Mouse (Mus musculus) liver (tissue): ENCODE measurements around the gene Arhgap17.

ENCODE experiments used
- DNase-seq: peaks from one replicate; pipeline ENCODE4 v3.0.0-alpha.2; 2020; ENCODE audit warnings: mixed read lengths

The Arhgap17 gene

DNA sequence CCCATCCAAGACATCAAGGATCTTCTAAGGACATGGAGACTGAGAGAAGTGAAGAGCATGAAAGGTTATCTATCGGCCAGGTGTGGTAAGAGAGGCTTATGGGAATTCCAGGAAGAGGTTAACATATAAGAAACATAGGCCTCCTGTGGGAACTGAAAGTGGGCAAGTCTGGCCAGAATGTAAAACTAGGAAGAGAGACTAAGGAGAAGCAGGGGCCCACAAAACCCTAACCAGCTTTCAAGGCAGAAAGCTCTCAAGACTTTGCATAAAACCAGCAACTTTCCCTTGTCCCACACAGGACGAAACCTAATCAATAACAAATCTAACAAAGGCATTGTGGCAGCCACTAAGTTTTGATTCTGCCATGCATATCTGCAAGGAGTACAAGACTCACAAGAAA, 1.5 kb downstream of the Arhgap17 start:
- DNase-seq = no peak

DNA sequence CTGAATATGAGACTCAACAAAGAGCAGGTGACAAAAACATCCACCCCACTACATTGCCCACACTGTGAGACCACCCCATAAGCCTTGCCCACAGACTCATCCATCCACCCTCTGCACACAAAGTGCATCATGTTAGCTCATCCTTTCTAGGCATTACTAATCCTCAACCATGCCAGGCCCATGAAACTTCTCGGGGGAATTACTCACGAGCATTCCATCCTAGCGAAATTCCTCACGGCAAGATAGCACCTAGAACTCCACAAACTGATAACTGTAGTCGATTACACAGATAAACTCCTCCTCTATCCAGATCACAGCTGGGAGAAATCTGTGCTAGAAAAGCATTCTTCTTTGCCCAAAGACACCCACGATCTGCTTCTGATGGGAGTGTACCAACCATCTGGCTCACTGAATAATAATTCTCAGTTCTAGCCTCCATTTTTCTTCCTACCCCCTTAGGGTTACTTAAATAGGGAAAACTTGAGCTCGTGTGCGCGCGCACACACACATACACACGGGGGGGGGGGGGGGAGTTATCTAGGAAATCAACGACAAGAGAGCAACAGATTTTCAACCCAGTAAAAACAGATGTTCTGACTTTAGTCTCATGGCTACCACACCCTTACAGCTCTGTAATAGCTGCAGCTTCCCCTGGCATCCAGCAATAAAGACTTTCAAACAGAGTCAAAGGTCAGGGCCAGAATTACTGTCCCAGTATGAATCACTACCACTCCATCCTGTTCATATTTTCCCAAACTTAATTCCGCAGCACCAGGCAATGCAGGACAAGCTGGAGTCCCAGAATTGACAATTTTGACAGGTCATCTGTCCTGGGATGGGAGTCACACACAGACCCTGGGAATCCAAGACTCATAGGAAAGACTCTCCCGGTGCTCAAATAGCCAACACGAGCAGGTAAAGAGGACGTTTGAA, 2.2 kb downstream of the Arhgap17 start:
- DNase-seq = no peak

DNA sequence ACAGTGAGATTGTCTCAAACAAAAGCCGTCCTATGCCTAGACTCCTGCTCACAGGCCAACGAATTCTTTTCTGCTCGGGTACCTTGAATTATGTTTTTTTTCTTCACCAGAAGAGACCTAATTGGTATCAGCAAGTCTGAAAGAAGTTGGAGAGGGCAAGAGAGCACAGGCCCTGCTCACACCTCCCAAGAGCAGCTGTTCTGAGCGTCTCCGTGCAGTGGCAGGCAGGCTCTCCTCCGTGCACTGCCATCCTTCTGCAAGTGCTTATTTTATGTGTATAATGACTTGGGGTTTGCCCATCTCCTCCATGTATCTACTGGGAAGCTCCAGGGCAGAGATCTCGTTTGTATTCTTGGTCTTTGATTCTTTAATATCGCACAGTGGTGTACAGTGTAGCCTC, 2.9 kb downstream of the Arhgap17 start:
- no peak for DNase-seq

DNA sequence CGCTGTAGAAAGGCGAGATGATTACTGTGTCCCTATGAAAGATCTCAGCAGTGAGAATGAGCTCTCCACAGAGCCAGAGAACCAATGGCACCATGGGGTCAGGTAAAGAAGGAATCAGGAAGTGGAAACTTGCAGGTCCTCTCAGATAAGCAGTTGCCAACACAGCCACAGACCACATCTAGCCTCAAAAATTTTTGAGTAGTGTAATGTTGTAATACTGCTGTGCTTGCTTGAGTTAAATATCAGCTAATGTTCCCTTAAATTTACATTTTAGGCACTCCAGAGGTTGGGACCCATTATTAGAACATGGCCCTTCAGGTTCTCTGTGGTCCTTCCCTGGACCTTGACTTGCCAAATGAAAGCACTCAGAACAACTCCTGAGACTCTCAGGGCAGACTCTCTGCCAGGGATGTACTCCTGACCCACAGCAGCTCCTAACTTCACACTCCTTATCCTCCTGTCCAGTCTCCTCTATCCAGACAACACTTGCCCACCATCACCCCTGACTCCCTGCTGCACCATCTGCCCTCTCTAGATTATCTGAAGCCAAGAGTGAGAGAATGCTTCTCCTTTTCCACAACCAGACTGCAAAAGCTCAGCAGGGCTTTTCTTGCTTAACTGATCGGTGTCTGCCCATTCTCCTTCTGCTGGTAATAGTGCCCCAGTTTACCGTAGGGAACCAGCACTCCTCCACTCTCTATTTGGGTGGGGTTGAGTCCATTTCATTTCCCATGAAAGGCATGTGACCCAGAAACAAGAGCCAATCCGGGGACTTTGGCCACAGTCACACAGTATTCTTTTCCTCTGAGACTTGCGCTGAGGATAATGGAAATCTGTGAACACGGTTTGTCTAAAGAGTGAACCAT, 3.6 kb downstream of the Arhgap17 start:
- peak; percentile 56 for DNase-seq

DNA sequence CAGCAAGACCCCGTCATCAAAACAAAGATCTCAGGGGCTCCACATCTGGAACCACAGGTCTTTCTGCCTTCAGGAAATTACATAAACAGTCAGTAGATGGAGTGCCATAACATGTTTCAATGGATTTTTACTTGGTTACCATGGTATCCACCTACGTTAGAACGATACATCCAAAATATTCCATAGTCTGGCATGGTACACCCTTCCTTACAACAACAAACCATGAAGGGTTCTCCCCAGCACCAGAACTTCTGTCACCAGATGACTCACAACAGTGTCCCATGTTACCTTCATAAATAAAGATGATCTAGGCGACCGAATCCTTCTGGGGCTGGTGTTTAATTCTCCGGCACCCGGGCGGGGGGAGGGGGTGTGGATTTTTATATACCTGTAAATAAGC, 5.7 kb downstream of the Arhgap17 start:
- no peak for DNase-seq

DNA sequence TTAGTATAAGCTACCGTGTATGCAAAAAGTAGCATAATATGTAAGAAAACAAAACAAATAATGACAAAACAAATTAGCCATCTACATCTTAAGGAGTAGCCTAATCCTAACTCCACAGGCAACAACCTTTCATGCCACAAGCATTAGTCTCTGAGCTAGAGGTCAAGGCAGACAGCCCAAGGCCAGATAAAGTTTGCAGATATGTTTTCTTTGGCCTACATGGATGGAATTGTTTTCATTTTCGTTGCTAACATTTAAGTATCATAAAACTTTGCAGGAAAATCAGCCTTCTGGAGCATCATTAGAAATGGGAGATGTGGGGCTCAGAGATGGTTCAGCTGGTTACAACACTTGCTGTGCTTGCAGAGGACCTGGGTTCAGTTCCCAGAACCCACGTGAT, 6.9 kb downstream of the Arhgap17 start:
- no peak for DNase-seq

DNA sequence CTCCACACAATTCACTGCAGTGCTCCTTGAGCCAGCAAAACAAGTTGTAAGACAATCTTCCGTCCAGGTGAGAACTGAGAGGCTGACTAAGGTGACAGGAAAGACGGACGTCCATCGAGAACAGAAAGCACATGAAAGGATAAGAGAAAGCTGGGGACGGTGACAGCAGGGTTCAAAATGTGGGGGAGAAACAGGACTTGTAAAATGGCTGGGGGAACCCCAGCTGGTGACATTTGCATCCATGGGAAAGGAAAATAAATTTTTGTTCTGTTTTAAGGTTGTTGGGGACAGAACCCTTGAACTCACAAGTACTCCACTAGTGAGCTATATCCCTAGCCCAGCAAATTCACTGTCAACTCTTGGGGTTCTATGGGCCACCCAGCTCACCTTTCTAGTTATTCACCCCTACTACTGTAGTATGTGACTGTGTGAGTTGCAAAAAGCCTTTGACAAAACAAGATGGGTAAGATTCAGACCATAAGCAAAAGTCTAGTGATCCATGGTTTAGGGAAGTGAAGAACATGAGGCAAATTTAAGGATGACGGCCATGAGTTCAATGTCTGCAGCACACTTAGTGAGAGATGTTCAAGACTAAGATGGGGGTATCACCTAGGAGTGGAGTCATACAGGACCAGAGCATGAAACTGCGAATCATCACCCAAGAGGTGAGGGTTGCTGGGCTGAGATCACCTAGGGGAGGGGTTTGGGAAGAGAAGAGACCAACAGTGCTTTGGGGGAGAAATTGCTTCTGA, 8.3 kb downstream of the Arhgap17 start:
- DNase-seq = no peak

DNA sequence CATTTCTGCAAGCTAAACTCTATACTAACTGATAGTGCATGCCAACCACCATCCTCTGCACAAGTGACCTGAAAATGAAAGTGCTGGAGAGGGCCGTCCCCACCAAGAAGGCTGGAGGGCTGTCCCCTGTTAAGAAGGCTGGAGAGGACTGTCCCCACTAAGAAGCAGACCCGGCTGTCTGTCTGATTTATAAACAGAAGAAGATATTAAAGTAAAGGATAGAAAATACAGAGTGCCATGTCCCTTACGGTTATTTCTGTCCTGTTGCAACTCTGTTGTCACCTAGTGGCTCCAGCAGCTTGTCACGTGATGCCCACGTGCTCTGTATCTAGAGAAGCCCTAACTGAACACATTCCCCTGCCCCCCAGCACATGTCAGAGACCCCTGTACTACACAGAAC, 9.5 kb downstream of the Arhgap17 start:
- DNase-seq = no peak

DNA sequence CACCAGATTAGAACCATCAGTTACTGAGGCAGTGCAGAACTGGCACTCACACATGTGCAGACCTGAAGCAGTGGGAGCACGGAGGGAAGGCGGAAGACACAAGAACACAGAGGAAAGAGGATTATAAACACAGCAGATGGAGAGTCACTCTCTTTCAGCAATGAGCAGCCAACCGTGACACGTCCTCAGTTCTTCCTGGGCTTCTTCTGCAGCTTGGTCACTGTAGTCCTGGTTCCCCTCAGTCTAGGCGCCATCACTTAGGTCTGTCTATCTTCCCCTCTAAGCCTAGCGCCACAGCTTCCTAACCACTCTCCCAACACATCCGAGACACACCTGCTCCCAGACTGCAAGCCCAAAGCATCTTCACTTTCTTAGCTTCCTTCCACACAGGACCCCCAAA, 10.6 kb downstream of the Arhgap17 start:
- no peak for DNase-seq

DNA sequence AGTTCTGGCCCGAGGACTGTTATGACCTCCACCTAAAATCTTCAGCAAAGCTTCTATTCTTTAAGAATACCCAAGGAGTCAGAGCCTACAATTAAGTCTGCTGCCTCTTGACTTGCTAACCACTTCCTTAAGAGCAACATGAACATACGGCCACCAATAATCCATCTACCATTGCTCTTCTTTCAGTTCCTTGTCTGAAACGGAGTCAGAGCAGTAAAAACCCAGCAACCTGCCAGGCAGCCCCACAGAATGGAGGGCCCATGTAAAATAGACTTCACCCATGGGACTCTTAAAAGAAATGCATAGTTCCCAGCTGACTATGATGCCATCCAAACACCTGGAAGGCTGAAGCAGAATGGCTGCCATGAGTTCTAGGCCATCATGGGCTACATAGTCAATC, 13.6 kb downstream of the Arhgap17 start:
- DNase-seq = no peak

DNA sequence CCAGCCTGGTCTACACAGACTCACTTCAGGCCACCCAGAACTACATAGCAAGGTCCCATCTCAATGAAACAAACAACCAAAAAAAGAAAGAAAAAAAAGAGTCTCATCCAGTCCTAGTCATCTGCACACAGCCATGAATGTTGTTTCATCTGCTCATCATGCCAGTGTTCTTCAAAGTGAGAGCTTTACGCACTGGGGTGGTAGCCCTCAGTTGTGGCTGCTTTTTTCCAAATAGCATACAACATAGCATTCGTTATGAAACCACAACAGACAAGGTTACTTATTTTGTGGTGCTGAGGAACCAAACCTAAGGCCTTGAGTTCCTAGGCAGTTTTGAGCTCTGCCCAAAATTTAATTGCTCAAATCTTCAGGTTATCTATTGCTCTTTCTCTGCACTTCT, 14.9 kb downstream of the Arhgap17 start:
- DNase-seq = no peak

DNA sequence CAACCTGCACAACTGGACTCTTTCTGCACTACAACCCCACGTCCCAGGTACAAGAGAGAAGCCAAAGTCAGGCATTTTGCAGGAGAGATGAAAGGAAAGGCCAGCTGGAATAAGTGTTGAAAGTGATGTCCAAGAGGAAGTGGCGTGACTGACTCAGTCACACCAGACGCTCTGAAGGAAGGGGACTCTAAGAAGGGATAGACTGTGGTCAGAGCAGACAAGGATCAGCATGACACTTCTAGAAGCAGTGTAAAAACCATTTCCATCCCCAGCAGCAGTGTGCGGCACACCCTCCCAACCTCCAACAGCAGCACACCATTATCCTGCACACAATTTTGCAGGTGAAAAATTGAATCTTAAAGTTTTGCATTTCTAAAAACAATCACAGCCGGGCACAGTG, 15.3 kb downstream of the Arhgap17 start:
- no peak for DNase-seq

DNA sequence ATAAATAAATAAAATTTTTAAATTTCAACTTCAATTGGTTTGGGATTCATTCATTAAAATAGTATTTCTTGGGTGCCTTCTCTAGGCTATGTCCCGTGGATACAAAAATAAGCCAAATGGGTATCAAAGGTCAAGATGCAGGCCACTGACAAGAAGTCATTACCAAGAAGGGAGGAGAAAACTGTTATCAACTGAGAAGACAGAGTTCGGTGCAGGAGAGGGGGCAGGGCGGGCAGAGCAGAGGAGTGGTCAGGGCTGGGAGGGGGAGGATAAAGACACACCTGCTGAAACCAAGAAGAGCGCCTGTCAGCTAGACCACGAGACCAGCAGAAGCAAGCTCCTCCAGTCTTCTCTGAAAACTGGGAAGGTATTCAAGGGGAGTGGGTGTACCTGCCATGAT, 15.8 kb downstream of the Arhgap17 start:
- DNase-seq = peak; percentile 89

DNA sequence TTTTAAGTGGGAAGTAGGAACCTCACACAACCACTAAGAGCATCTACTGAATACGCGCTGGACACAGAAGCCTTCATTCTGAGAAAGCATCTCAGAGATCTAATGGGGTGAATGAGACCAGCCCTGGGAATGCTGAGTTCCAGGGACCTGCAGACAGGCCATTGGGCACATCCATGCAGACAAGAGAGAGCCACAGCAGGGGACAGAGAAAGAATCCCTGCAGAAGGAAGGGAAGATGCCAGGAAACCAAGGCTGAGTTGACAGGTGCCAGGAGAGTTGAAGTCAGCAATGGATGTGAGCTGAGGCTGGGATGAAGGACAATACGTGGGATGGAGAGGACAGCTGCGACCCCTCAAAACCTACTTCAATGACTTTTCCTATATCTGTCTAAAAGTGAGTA, 16.6 kb downstream of the Arhgap17 start:
- DNase-seq = no peak

DNA sequence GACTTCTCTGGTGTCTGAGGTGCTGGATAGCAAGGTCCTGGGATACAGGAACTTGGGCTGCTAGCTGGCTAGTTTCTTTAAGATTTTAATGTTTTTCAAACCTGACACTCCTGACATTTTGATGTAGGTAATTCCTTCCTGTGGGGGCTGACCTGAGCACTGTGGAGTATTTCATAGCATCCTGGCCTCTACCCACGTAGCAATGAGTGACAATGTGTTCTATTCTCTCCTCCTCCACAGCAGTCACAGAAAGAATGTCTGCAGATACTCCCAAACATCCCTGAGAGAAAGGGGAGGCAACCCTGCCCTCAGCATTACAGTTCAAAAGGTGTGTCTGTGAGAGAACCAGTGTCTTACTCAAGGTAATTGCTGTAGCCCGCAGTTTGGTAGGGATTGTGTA, 19.5 kb downstream of the Arhgap17 start:
- no peak for DNase-seq

DNA sequence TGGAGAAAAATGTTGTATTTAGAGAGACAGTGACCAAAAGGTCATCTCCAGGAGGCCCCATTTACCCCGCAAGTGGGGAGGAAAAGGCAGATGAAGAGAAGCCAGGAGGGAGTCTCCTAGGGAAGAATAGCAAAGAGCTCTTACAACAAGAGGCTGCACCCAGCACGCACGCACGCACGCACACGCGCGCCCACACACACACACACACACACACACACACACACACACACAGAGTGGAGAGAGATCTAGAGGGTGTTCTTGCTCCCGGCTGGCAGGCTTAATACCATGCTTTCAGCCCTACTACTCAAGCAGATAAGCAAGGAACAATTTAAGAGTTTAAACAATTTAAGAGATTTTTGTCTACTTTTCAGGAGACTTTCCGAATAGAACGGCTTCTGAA, 19.9 kb downstream of the Arhgap17 start:
- DNase-seq = no peak

DNA sequence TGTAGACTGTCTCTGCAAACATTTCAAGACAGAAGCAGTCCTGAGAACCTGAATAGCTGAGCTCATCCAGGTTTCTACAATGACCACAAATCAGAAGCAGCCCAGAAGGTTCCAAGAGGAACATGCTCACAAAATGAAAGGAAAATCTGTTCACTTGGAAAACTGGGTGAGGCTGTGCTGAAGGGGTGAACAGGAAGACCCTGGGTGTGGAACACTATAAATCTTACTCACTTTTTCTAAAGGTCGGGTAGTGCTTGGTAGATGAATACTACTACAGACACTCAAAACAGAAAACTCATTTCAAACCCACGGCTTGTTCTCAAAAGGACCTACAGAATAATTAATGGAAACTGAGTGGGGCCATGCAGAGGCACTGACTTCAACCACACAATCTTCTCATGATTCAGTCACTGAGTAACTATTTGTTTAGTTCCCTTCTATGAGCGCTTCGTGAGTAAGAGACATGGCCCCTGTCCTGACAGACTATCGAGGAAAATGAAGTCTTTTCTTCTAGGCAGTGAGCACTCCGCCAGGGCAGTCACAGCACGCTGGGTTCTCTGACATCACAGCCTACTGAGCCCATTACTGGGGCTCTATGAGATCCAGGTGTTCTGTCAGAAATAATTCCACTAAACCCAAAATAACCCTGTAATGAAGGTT, 23.0 kb downstream of the Arhgap17 start:
- no peak for DNase-seq

DNA sequence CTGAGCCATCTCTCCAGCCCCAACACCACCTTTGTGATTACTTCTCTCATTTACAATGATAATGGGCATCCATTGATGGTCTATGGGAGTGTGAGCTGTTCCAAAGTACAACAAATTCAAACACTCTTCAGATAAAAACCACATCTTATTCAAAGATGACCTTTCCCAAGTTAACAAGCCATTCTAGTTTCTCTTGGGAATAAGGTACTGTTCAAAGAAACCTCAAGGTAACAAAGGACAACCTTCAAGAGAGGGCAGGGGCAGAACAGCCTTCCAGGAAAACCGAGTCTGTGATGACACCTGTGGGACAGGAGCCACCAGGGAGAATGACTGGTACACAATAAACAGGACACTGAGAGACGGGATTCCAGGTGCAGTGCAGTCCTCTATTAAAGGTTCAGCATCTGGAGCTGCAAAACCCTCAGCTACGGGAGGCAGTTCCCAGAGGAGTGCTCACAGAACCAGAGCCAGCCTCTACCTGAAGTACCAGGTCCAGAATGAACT, 24.6 kb downstream of the Arhgap17 start:
- no peak for DNase-seq

DNA sequence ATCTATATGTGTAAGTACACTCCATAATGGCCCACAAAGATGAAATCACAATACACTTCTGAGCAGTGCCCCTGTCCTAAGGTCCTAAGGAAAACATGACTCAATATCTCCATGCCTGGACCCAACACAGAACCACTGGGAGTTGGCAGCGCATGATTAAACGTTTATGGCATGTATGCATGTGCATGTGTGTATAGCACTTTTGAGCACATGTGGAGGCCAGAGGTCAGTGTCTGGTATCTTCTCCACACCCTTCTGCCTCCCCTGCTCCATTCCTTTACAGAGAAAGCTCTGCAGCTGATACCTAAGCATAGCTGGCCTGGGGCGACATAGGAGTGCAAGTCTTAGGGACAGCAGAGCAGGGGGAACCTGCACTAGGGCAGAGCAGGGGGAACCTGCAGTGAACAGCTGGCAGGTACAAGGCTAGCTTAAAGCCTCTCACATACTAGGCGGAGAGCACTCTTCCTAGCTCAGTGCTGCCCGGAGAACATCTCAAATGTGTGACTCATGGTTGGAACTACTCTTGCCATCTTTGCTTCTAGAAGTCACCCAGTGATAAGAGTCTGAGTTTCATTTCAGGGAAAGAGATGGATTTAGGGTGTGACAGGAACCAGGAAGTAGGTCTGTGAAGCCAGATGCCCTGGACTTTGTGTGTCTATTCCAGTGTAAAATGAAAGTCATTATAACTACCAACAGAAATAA, 25.5 kb downstream of the Arhgap17 start:
- DNase-seq = no peak

DNA sequence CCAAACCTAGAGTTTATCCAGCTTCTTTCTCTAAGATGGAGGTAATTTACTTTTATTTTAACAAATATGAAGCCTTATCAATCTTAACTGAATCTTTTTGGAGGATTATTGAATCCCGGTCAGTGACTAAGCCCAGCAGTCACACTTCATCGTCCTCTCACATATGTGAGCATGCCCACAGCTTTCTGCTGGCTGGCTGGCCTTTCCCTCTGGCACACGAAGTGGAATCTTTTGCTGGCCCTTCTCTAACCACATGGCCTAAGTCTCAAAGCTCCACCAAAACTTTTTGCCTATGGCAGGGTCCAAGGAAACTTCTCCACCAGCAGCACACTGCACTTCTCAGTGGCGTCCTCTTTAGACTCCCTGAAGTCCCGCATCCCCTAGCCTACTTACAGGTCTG, 27.8 kb downstream of the Arhgap17 start:
- no peak for DNase-seq

DNA sequence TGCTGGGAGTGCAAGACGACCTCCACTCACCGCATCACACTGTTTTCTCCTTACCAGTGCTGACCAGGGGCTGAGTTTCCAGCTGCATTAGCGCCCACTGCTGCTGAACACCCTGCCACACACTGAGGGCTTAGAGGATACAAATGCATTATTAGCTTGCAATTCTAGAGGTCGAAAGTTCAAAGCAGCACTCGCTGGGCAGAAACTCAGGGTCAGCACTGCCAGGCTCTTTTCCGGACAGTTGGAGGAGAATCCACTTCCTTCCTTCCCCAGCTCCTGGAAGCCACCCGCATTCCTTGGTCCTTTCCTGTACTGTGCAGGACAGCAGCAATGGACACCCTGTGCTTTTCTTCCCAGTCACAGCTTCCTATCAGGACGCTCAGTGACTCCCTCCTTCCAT, 31.4 kb downstream of the Arhgap17 start:
- no peak for DNase-seq

DNA sequence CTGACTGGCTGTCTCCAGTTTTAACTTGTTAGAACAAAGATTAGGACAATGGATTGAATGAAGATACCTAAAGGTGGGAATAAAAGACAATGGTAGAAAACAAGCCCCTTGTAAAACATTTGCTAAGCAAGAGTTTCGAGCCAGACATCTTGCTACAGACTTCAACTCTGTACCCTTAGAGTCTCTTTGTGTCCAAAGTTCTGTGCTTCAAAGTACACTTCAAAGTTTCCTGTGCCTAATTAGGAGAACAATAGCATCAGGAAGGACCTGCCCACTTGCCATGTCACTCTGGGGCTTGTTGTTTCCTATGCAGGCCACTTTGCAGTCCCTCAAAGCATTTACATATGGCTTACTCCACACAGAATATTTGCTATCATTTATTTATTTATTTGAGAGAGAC, 33.4 kb downstream of the Arhgap17 start:
- DNase-seq = no peak
